Mouse (Mus musculus) cerebellum, adult 8-10 months (tissue): ENCODE data around the gene Klrb1f.
"Not testable (repeated sequence)": the region's sequence is repeated elsewhere in the genome, so short reads cannot be mapped to it uniquely, and the experiment has no call there.

Source experiments
- DNase-seq: peaks from one replicate; pipeline ENCODE4 v3.0.0; 2022

Gene Klrb1f

GRCm38 (mm10) chr6:129045601-129046000 lies at the start of gene Klrb1f:
Klrb1f (plus strand) TSS chr6:129045901.
- DNase-seq: no peak

- no peak for DNase-seq
These were observed 49.5 kb upstream of the Klrb1f start for GRCm38 (mm10) chr6:128996054-128996767.

- DNase-seq: no peak
These were observed 48.8 kb upstream of the Klrb1f start for GRCm38 (mm10) chr6:128996768-128997442.

GRCm38 (mm10) chr6:129001392-129001791 lies 44.3 kb upstream of the Klrb1f start:
- no peak for DNase-seq

GRCm38 (mm10) chr6:129008552-129008951 lies 37.1 kb upstream of the Klrb1f start:
- no peak for DNase-seq

- not testable (repeated sequence) for DNase-seq
These were observed 35.7 kb upstream of the Klrb1f start for GRCm38 (mm10) chr6:129009846-129010504.

- DNase-seq: no peak
These were observed 35.2 kb upstream of the Klrb1f start for GRCm38 (mm10) chr6:129010505-129010873.

- DNase-seq: not testable (repeated sequence)
These were observed 33.7 kb upstream of the Klrb1f start for GRCm38 (mm10) chr6:129012012-129012411.

- DNase-seq: no peak
These were observed 32.7 kb upstream of the Klrb1f start for GRCm38 (mm10) chr6:129012966-129013365.

- DNase-seq: no peak
These were observed 31.9 kb upstream of the Klrb1f start for GRCm38 (mm10) chr6:129013762-129014276.

GRCm38 (mm10) chr6:129014399-129014798 lies 31.3 kb upstream of the Klrb1f start:
- no peak for DNase-seq

- DNase-seq: no peak
These were observed 18.1 kb upstream of the Klrb1f start for GRCm38 (mm10) chr6:129027451-129028248.

- DNase-seq: no peak
These were observed 15.4 kb upstream of the Klrb1f start for GRCm38 (mm10) chr6:129030175-129030824.

- DNase-seq: no peak
These were observed 14.7 kb upstream of the Klrb1f start for GRCm38 (mm10) chr6:129030964-129031363.

GRCm38 (mm10) chr6:129033397-129033796 lies 12.3 kb upstream of the Klrb1f start:
- DNase-seq: no peak

GRCm38 (mm10) chr6:129035017-129035416 lies 10.7 kb upstream of the Klrb1f start:
- no peak for DNase-seq

- no peak for DNase-seq
These were observed 9.4 kb upstream of the Klrb1f start for GRCm38 (mm10) chr6:129036326-129036725.

- no peak for DNase-seq
These were observed 8.7 kb upstream of the Klrb1f start for GRCm38 (mm10) chr6:129036890-129037463.

- no peak for DNase-seq
These were observed 4.2 kb upstream of the Klrb1f start for GRCm38 (mm10) chr6:129041470-129041869.

GRCm38 (mm10) chr6:129042470-129042869 lies 3.2 kb upstream of the Klrb1f start:
- DNase-seq: no peak

- DNase-seq: no peak
These were observed 2.7 kb downstream of the Klrb1f start for GRCm38 (mm10) chr6:129048381-129048780.
